8 mouse cellular contexts compared by ENCODE assay signal in genomic region chr19:38055798-38056197, GRCm38 (mm10). TPM values are rescaled to one million over a fixed set of nuclear protein-coding genes. Genes with fewer than 3 reads are reported as not detected.
A peak's percentile ranks its signal among the peaks of the same experiment; 100 is the strongest.
DNase-seq lines count a peak whose midpoint lies in the region; ATAC-seq and TF ChIP-seq lines count a peak whose summit lies in the region.

No protein-coding gene starts in this region.

- no peak for TF ChIP-seq CTCF in lung, embryonic 14.5 days (IDR thresholded peaks at IDR 0.05; ENCODE audit: low read depth)

- no peaks in the 10 kb centered on the region for H3K9me3 ChIP-seq in lung, embryonic 14.5 days (ENCODE audit: low read depth, low read length)
- H3K9me3 ChIP-seq in embryonic facial prominence, embryonic 14.5 days (ENCODE audit: control insufficient read depth, low read length) = no peaks in the 10 kb centered on the region
- H3K9me3 ChIP-seq in limb, embryonic 11.5 days (ENCODE audit: control insufficient read depth, low read length) = no peaks in the 10 kb centered on the region
- no peaks in the 10 kb centered on the region for H3K9me3 ChIP-seq in stomach, embryonic 14.5 days (ENCODE audit: control insufficient read depth, low read depth, low read length)

- no peak for ATAC-seq in lung, embryonic 14.5 days (ENCODE audit: insufficient read depth)
- ATAC-seq in embryonic facial prominence, embryonic 14.5 days (ENCODE audit: low read depth) = no peak
- no peak for ATAC-seq in limb, embryonic 11.5 days (ENCODE audit: insufficient number of reproducible peaks, low FRiP score, low TSS enrichment, low read depth)
- no peak for ATAC-seq in stomach, embryonic 14.5 days (ENCODE audit: insufficient number of reproducible peaks, insufficient read depth, low FRiP score, low read depth)

- peak; percentile 33 for DNase-seq in lung, embryonic 14.5 days
- DNase-seq in lung, postnatal 10 days = no peak
- no peak for DNase-seq in embryonic facial prominence, embryonic 14.5 days (ENCODE audit: low spot score)
- no peak for DNase-seq in limb, embryonic 11.5 days (ENCODE audit: low spot score)
- no peak for DNase-seq in gastrocnemius, postnatal 4 days (ENCODE audit: low spot score in 2 of 2)
- DNase-seq in cerebellum, adult 8-10 months = no peak
- DNase-seq in urinary bladder, adult 18-20 months (ENCODE audit: low spot score in 2 of 2) = no peak

- no peak overlapping the region; the same call in 1 of the 2 replicates for H3K27ac ChIP-seq in lung, embryonic 14.5 days (ENCODE audit: low read depth)
- H3K27ac ChIP-seq in embryonic facial prominence, embryonic 14.5 days (replicated peaks; ENCODE audit: low read depth, low read length) = no peak overlapping the region
- H3K27ac ChIP-seq in limb, embryonic 11.5 days (replicated peaks; ENCODE audit: low read depth, low read length) = no peak overlapping the region
- H3K27ac ChIP-seq in stomach, embryonic 14.5 days (ENCODE audit: low read length) = no peak overlapping the region

- peak overlapping the region; percentile 74 for H3K4me2 ChIP-seq in lung, embryonic 14.5 days
- H3K4me2 ChIP-seq in embryonic facial prominence, embryonic 14.5 days (ENCODE audit: low read depth, low read length) = peak overlapping the region; percentile 80
- H3K4me2 ChIP-seq in limb, embryonic 11.5 days (ENCODE audit: low read depth, severe bottlenecking) = peak overlapping the region; percentile 65
- H3K4me2 ChIP-seq in stomach, embryonic 14.5 days (replicated peaks; ENCODE audit: low read depth, low read length) = peak overlapping the region; percentile 72

- peak overlapping the region; percentile 52 for H3K4me3 ChIP-seq in lung, embryonic 14.5 days (ENCODE audit: low read depth, low read length)
- peak overlapping the region; percentile 76 for H3K4me3 ChIP-seq in embryonic facial prominence, embryonic 14.5 days (ENCODE audit: low read depth, low read length)
- peak overlapping the region; percentile 60 for H3K4me3 ChIP-seq in limb, embryonic 11.5 days (ENCODE audit: low read depth, low read length)
- H3K4me3 ChIP-seq in stomach, embryonic 14.5 days (ENCODE audit: low read depth, low read length) = peak overlapping the region; percentile 77

- peaks cover 36% of the 10 kb centered on the region for H3K36me3 ChIP-seq in lung, embryonic 14.5 days (ENCODE audit: insufficient read depth)
- H3K36me3 ChIP-seq in embryonic facial prominence, embryonic 14.5 days (ENCODE audit: control insufficient read depth, insufficient read depth, low read length) = peaks cover 23% of the 10 kb centered on the region
- peaks cover 6% of the 10 kb centered on the region; the same call in 1 of the 2 replicates for H3K36me3 ChIP-seq in limb, embryonic 11.5 days (ENCODE audit: control insufficient read depth, insufficient read depth, low read length)
- H3K36me3 ChIP-seq in stomach, embryonic 14.5 days (ENCODE audit: control insufficient read depth, insufficient read depth, low read length) = peaks cover 17% of the 10 kb centered on the region

- no peaks in the 10 kb centered on the region for H3K27me3 ChIP-seq in lung, embryonic 14.5 days (ENCODE audit: insufficient read depth, low read length)
- no peaks in the 10 kb centered on the region for H3K27me3 ChIP-seq in embryonic facial prominence, embryonic 14.5 days (replicated peaks; ENCODE audit: control insufficient read depth, insufficient read depth, low read length)
- no peaks in the 10 kb centered on the region for H3K27me3 ChIP-seq in limb, embryonic 11.5 days (ENCODE audit: control insufficient read depth, insufficient read depth, low read length)
- no peaks in the 10 kb centered on the region for H3K27me3 ChIP-seq in stomach, embryonic 14.5 days (ENCODE audit: control insufficient read depth, insufficient read depth, low read length)

- peaks cover 2% of the 10 kb centered on the region; the same call in 1 of the 2 replicates for H3K4me1 ChIP-seq in lung, embryonic 14.5 days (ENCODE audit: insufficient read depth)
- peaks cover 12% of the 10 kb centered on the region for H3K4me1 ChIP-seq in embryonic facial prominence, embryonic 14.5 days (ENCODE audit: control insufficient read depth, insufficient read depth, low read length)
- peaks cover 10% of the 10 kb centered on the region for H3K4me1 ChIP-seq in limb, embryonic 11.5 days (ENCODE audit: control insufficient read depth, insufficient read depth, low read length)
- peaks cover 7% of the 10 kb centered on the region; the same call in 1 of the 2 replicates for H3K4me1 ChIP-seq in stomach, embryonic 14.5 days (ENCODE audit: control insufficient read depth, insufficient read depth, low read length)

- WGBS in lung, embryonic 14.5 days = 11% methylated on average over 6 of the region's 6 CpGs
- 14% methylated on average over 6 of the region's 6 CpGs for WGBS in embryonic facial prominence, embryonic 14.5 days
- WGBS in limb, embryonic 11.5 days = 21% methylated on average over 6 of the region's 6 CpGs
- 12% methylated on average over 6 of the region's 6 CpGs for WGBS in stomach, embryonic 14.5 days

- peak overlapping the region; percentile 67 for H3K9ac ChIP-seq in lung, embryonic 14.5 days
- H3K9ac ChIP-seq in embryonic facial prominence, embryonic 14.5 days (ENCODE audit: low read depth, low read length) = peak overlapping the region; percentile 68
- H3K9ac ChIP-seq in limb, embryonic 11.5 days (ENCODE audit: low read length) = peak overlapping the region; percentile 22; the same call in 1 of the 2 replicates
- H3K9ac ChIP-seq in stomach, embryonic 14.5 days (replicated peaks; ENCODE audit: low read depth, low read length) = peak overlapping the region; percentile 73; the same call in 1 of the 2 replicates

RNA-seq across cellular contexts. Expression of gene Cep55, which starts 1.0 kb away (rescaled TPM):
- polyA plus RNA-seq in lung, embryonic 14.5 days (2014; fragmentation: Nextera tagmentation; extraction: Ambion mirVana) = 44.5 and 47.7 TPM in 2 replicates
- 18.2 and 23.0 TPM in 2 replicates for polyA plus RNA-seq in embryonic facial prominence, embryonic 14.5 days (2014; fragmentation: Nextera tagmentation; extraction: Ambion mirVana)
- polyA plus RNA-seq in limb, embryonic 11.5 days (2014; fragmentation: Nextera tagmentation; extraction: Ambion mirVana) = 34.9 and 38.9 TPM in 2 replicates
- 28.5 and 33.3 TPM in 2 replicates for polyA plus RNA-seq in stomach, embryonic 14.5 days (2014; fragmentation: Nextera tagmentation; extraction: Ambion mirVana)
- total RNA-seq in gastrocnemius, postnatal 4 days (2021) = 1 to 10 TPM; 7.0 to 8.1 TPM

RNA-seq across cellular contexts. Expression of gene Myof, which starts 12.4 kb away (rescaled TPM):
- polyA plus RNA-seq in lung, embryonic 14.5 days (2014; fragmentation: Nextera tagmentation; extraction: Ambion mirVana) = 37.9 and 41.0 TPM in 2 replicates
- polyA plus RNA-seq in embryonic facial prominence, embryonic 14.5 days (2014; fragmentation: Nextera tagmentation; extraction: Ambion mirVana) = 24.0 and 24.6 TPM in 2 replicates
- 3.1 and 4.0 TPM in 2 replicates for polyA plus RNA-seq in limb, embryonic 11.5 days (2014; fragmentation: Nextera tagmentation; extraction: Ambion mirVana)
- 22.7 and 25.1 TPM in 2 replicates for polyA plus RNA-seq in stomach, embryonic 14.5 days (2014; fragmentation: Nextera tagmentation; extraction: Ambion mirVana)
- total RNA-seq in gastrocnemius, postnatal 4 days (2021) = 10 to 100 TPM; 20.7 to 21.8 TPM

RNA-seq across cellular contexts. Expression of gene Ffar4, which starts 41.1 kb away (rescaled TPM):
- polyA plus RNA-seq in lung, embryonic 14.5 days (2014; fragmentation: Nextera tagmentation; extraction: Ambion mirVana) = 3.1 and 3.3 TPM in 2 replicates
- polyA plus RNA-seq in embryonic facial prominence, embryonic 14.5 days (2014; fragmentation: Nextera tagmentation; extraction: Ambion mirVana) = 0.52 and 0.56 TPM in 2 replicates
- polyA plus RNA-seq in limb, embryonic 11.5 days (2014; fragmentation: Nextera tagmentation; extraction: Ambion mirVana) = 0.31 and 0.72 TPM in 2 replicates
- polyA plus RNA-seq in stomach, embryonic 14.5 days (2014; fragmentation: Nextera tagmentation; extraction: Ambion mirVana) = 4.3 and 6.2 TPM in 2 replicates
- under 1 TPM in 1 of 2 experiments, not detected in 1; 0.31 TPM for total RNA-seq in gastrocnemius, postnatal 4 days (2021)

Comparison
In these comparisons a context has a peak if more than half of its experiments do, and no peak if none do; other contexts are left out.
1. H3K9ac ChIP-seq: peak in every context shown above with its lines; median percentile 73 in stomach, embryonic 14.5 days; 68 in embryonic facial prominence, embryonic 14.5 days; 67 in lung, embryonic 14.5 days; 22 in limb, embryonic 11.5 days.